Mouse (Mus musculus) heart, postnatal 0 days (tissue): ENCODE measurements around the gene Myo6.

Experiments
- CTCF ChIP-seq: IDR thresholded peaks from 2 replicates; pipeline ENCODE4 v1.5.1; 2016; ENCODE audit warnings: antibody characterized with exemption, control low read depth, low read depth
- EP300 ChIP-seq: IDR thresholded peaks from 2 replicates; pipeline ENCODE4 v1.6.1; 2016; ENCODE audit warnings: antibody characterized with exemption, low read depth

DNA sequence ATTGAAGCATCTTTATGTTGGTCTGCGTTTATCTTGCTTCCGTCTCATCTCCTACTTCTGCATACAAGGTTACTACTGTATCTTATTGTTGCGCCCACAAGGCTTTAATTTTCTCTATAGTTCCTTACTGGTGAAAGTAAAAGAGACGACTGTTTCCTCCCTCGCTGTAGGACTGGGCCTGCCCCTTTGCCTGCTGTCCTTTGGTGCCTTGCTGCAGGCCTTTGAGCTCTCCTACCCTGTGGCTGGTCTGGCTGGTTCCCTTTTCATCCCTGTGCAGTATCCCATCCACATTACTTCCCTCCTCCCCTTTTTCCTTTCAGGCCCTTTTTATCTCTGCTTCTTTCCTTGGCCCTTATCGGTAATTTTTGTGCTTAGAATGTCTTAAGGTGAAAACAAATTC lies 29.6 kb downstream of the Myo6 start:
- TF ChIP-seq CTCF (no peak), EP300 (no peak)
